Mouse (Mus musculus): ENCODE measurements around the gene Adprhl1. TPM values are rescaled to one million over a fixed set of nuclear protein-coding genes. Genes with fewer than 3 reads are reported as not detected.

The Adprhl1 gene
- 1 to 10 TPM; 1.4 to 2.3 (median 1.7) TPM for total RNA-seq (2022)

GRCm38 (mm10) chr8:13254019-13254418 lies at the start of gene Adprhl1:
Gene Adprhl1 (minus strand): TSS chr8:13254162.
- DNase-seq (ENCODE audit: low spot score in 2 of 2) = peak; percentile 48 to 58

GRCm38 (mm10) chr8:13301036-13301435 lies 47.1 kb upstream of the Adprhl1 start:
- no peak for DNase-seq (ENCODE audit: low spot score in 2 of 2)

GRCm38 (mm10) chr8:13299571-13299970 lies 45.6 kb upstream of the Adprhl1 start:
- DNase-seq (ENCODE audit: low spot score in 2 of 2) = no peak

GRCm38 (mm10) chr8:13293677-13294470 lies 39.9 kb upstream of the Adprhl1 start:
- no peak for DNase-seq (ENCODE audit: low spot score in 2 of 2)

- peak in 1 of 2 experiments; percentile 69 for DNase-seq (ENCODE audit: low spot score in 2 of 2)
These were observed 38.4 kb upstream of the Adprhl1 start for GRCm38 (mm10) chr8:13292364-13292763.

GRCm38 (mm10) chr8:13288646-13289045 lies 34.7 kb upstream of the Adprhl1 start:
- no peak for DNase-seq (ENCODE audit: low spot score in 2 of 2)

- DNase-seq (ENCODE audit: low spot score in 2 of 2) = peak; percentile 91 to 95
These were observed 34.0 kb upstream of the Adprhl1 start, which contains the start of the genes Dcun1d2 and Tmco3 for GRCm38 (mm10) chr8:13287692-13288623. Gene Dcun1d2 (minus strand): TSS chr8:13288131. Gene Tmco3 (plus strand): TSS chr8:13288190.

GRCm38 (mm10) chr8:13287304-13287691 lies 33.3 kb upstream of the Adprhl1 start:
- peak in 1 of 2 experiments; percentile 79 for DNase-seq (ENCODE audit: low spot score in 2 of 2)

GRCm38 (mm10) chr8:13283200-13283599 lies 29.2 kb upstream of the Adprhl1 start:
- no peak for DNase-seq (ENCODE audit: low spot score in 2 of 2)

- no peak for DNase-seq (ENCODE audit: low spot score in 2 of 2)
These were observed 23.0 kb upstream of the Adprhl1 start for GRCm38 (mm10) chr8:13276941-13277447.

GRCm38 (mm10) chr8:13272834-13273233 lies 18.9 kb upstream of the Adprhl1 start:
- no peak for DNase-seq (ENCODE audit: low spot score in 2 of 2)

- no peak for DNase-seq (ENCODE audit: low spot score in 2 of 2)
These were observed 13.6 kb upstream of the Adprhl1 start for GRCm38 (mm10) chr8:13267566-13267965.

GRCm38 (mm10) chr8:13263376-13263775 lies 9.4 kb upstream of the Adprhl1 start:
- no peak for DNase-seq (ENCODE audit: low spot score in 2 of 2)

- DNase-seq (ENCODE audit: low spot score in 2 of 2) = no peak
These were observed 549 bp downstream of the Adprhl1 start for GRCm38 (mm10) chr8:13253413-13253812.

- no peak for DNase-seq (ENCODE audit: low spot score in 2 of 2)
These were observed 1.1 kb downstream of the Adprhl1 start for GRCm38 (mm10) chr8:13252837-13253236.

- DNase-seq (ENCODE audit: low spot score in 2 of 2) = no peak
These were observed 9.6 kb downstream of the Adprhl1 start for GRCm38 (mm10) chr8:13244343-13244880.

GRCm38 (mm10) chr8:13242985-13243870 lies 10.7 kb downstream of the Adprhl1 start:
- DNase-seq (ENCODE audit: low spot score in 2 of 2) = no peak

- DNase-seq (ENCODE audit: low spot score in 2 of 2) = no peak
These were observed 13.3 kb downstream of the Adprhl1 start for GRCm38 (mm10) chr8:13240691-13241090.

GRCm38 (mm10) chr8:13240055-13240454 lies 13.9 kb downstream of the Adprhl1 start:
- no peak for DNase-seq (ENCODE audit: low spot score in 2 of 2)

- no peak for DNase-seq (ENCODE audit: low spot score in 2 of 2)
These were observed 19.2 kb downstream of the Adprhl1 start for GRCm38 (mm10) chr8:13234803-13235202.

All from left cerebral cortex, adult 8-10 months (tissue).